Mouse (Mus musculus) liver, adult 2 months (tissue): Measurements from ENCODE around the gene Cuzd1. TPM values are rescaled to one million over a fixed set of nuclear protein-coding genes. Genes with fewer than 3 reads are reported as not detected.

Experiments used
- DNase-seq: peaks from one replicate; pipeline ENCODE4 v3.0.0-alpha.2; 2011; ENCODE audit warnings: low read depth, low spot score; ENCODE audit errors: extremely low read depth
- H3K27ac ChIP-seq: fragments of 200-500 bp; replicated peaks from 2 replicates; pipeline ENCODE4 v1.5.1; 2012; ENCODE audit warnings: low read depth, mild to moderate bottlenecking, control low read depth, inconsistent platforms, low read length; ENCODE audit not compliant: insufficient read depth
- H3K27me3 ChIP-seq: fragments of 200-500 bp; 2 replicates; pipeline ENCODE4 v1.6.1; 2012; ENCODE audit warnings: mild to moderate bottlenecking, moderate library complexity, low read length, inconsistent platforms; ENCODE audit not compliant: control insufficient read depth, insufficient read depth
- H3K36me3 ChIP-seq: fragments of 200-500 bp; 2 replicates; pipeline ENCODE4 v1.6.1; 2012; ENCODE audit warnings: low read length, inconsistent platforms; ENCODE audit not compliant: control insufficient read depth, insufficient read depth
- H3K4me1 ChIP-seq: fragments of 200-500 bp; 2 replicates; pipeline ENCODE4 v1.6.1; 2011; ENCODE audit warnings: low read length; ENCODE audit not compliant: control insufficient read depth, insufficient read depth
- H3K4me3 ChIP-seq: fragments of 200-500 bp; 2 replicates; pipeline ENCODE4 v1.5.1; 2011; ENCODE audit warnings: low read depth, mild to moderate bottlenecking, control low read depth, low read length, moderate library complexity; ENCODE audit not compliant: insufficient read depth
- H3K79me2 ChIP-seq: fragments of 200-500 bp; 2 replicates; pipeline ENCODE4 v1.6.1; 2012; ENCODE audit warnings: inconsistent platforms, mild to moderate bottlenecking, low read length, moderate library complexity; ENCODE audit not compliant: control insufficient read depth, insufficient read depth
- H3K9ac ChIP-seq: fragments of 200-500 bp; 2 replicates; pipeline ENCODE4 v1.6.1; 2012; ENCODE audit warnings: low read depth, mild to moderate bottlenecking, control low read depth, inconsistent platforms, low read length
- CTCF ChIP-seq: fragments of 200-500 bp; IDR thresholded peaks from 2 replicates; pipeline ENCODE4 v1.5.1; 2011; ENCODE audit warnings: low read depth, low read length, control low read depth
- POLR2A ChIP-seq: fragments of 200-500 bp; IDR thresholded peaks from 2 replicates; pipeline ENCODE4 v1.6.1; 2011; ENCODE audit warnings: low read length, control low read depth; ENCODE audit not compliant: insufficient read depth; ENCODE audit errors: extremely low read depth
- WGBS: fragments of 180-500 bp; shearing (Covaris S2); methylation state at CpG from one replicate; pipeline ENCODE4 v1.1.7; 2018; 5-methylcytosine and 5-hydroxymethylcytosine counted together
- polyA plus RNA-seq: library from polyadenylated mRNA; depleted of rRNA; stranded (reverse); fragments of >200 nt; gene quantifications from 2 replicates; pipeline ENCODE4 v1.2.3, GENCODE M21; 2012
- total RNA-seq: library from RNA; depleted of rRNA; stranded (reverse); fragments of >200 nt; gene quantifications from 2 replicates; pipeline ENCODE4 v1.2.3, GENCODE M21; 2014

Gene Cuzd1
- total and polyA plus RNA-seq, 2 experiments = 4.0 TPM; not detected in 1

DNA sequence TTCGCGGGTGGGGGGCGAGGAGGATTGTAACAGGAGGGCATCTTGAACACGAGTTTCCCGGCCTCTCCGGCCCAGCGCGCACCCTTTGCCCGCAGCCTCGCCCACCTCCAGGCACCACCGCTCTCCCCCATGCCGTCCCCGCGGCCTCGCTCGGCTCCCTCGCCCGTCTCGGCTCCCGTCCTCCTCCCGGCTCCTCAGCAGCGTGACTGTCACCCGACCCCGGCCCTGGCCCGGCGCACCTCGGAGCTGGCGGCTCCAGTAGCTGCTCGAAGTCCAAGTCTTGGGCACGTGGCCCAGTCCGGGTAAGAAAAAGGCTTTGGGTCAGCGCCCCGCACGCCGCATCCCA, 40.1 kb upstream of the Cuzd1 start:
- no peaks in the 10 kb centered on the region for H3K27me3 ChIP-seq
- H3K27ac ChIP-seq = peak overlapping the region; percentile 43
- peaks cover 7% of the 10 kb centered on the region for H3K4me1 ChIP-seq
- H3K4me3 ChIP-seq = peak overlapping the region; percentile 87
- no peaks in the 10 kb centered on the region for H3K79me2 ChIP-seq
- 0 out of 2 replicates have a peak, but pooled peaks have one; percentile 26 for TF ChIP-seq POLR2A
- TF ChIP-seq CTCF = no peak
- peak overlapping the region; percentile 95 for H3K9ac ChIP-seq
- peaks cover 7% of the 10 kb centered on the region; the same call in 1 of the 2 replicates for H3K36me3 ChIP-seq
- DNase-seq = no peak
- WGBS = under 1% methylated on average over 35 of the region's 35 CpGs

DNA sequence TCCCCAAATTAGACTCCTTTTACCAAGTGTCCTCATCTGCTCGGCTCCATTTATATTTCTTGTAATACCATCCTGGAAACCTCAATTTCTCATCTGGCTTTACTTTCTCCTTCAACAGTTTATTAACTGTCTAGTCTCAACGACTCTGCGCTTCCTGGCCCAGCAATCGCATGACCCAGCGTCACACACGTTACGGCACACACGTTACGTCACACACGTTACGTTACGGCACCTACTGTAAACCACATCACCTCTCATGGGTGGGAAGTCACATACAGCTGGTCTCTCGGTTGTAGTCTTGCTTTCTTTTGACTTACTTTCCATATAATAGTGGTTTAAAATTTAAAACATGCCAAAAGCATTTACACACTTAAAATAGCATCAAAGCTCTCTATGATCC, 34.0 kb upstream of the Cuzd1 start:
- Histone ChIP-seq H3K4me3 (no peak overlapping the region), H3K27ac (no peak overlapping the region), H3K27me3 (no peaks in the 10 kb centered on the region), H3K9ac (no peak overlapping the region), H3K4me1 (no peaks in the 10 kb centered on the region; the same call in 1 of the 2 replicates), H3K79me2 (no peaks in the 10 kb centered on the region), H3K36me3 (peaks cover 22% of the 10 kb centered on the region)
- 97% methylated on average over 13 of the region's 13 CpGs for WGBS
- no peak for DNase-seq
- TF ChIP-seq POLR2A = no peak
- no peak for TF ChIP-seq CTCF

DNA sequence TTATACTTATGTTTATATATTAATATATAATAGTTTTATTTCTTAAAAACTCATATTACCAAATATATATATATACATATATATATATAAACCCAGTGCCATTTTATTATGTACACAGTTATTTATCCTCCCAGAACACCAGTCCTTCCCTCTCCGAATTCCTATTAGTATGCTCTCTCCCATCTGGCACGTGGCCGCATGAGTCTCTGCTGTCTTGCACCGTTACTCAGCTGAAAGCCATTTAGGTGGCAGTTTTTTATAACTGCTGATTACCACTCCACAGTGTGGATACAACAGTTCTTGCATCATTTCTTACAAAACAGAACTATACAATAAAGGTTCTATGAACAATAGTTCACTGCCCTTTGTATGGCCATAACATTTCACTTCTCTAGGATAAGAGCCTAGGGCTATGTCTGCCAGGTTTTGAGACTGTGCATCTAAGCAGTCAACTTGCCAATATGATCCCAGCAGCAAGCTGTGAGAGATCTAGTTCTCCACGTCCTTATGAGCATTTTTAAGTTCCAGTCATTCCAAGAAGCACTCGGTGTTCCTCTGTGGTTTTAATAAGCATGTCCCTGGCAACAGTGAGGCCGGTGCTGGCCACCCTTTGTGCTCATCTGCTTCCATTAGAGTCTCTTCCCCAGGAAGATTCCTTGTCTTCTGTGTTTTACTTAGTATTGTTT, 23.9 kb upstream of the Cuzd1 start:
- Histone ChIP-seq H3K79me2 (no peaks in the 10 kb centered on the region), H3K9ac (no peak overlapping the region), H3K4me3 (no peak overlapping the region), H3K27me3 (no peaks in the 10 kb centered on the region), H3K36me3 (peaks cover 34% of the 10 kb centered on the region), H3K27ac (no peak overlapping the region), H3K4me1 (no peaks in the 10 kb centered on the region)
- TF ChIP-seq CTCF (no peak), POLR2A (no peak)
- no peak for DNase-seq
- 91% methylated on average over 7 of the region's 7 CpGs for WGBS

DNA sequence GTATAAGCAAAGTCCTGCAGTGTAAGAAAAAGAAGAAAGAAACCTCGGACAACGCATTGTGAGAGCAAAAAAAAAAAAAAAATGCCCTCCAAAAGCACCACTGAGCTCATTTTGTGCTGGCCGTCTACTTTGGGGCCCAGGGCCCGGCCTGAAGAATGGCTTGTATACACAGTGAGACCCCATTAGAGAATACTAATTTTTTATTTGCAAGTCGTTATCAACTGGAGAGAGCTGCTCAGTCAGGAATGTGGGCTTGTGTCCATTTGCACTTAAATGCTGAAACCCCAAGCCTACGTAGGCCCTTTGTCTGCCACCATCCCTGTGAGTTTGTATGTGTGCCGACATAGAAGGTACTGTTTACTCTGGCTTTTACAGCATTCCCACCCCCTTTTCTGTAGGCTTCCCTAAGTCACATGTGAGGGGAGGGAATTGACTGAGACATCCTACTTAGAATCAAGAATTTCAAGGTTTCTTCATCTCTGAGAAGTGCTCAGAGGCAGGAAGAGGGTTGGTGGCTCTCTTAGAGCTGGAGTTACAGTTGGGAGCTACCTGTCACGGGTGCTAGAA, 15.5 kb upstream of the Cuzd1 start:
- H3K4me1 ChIP-seq = no peaks in the 10 kb centered on the region
- no peaks in the 10 kb centered on the region for H3K27me3 ChIP-seq
- H3K4me3 ChIP-seq = no peak overlapping the region
- H3K9ac ChIP-seq = no peak overlapping the region
- peaks cover 10% of the 10 kb centered on the region for H3K36me3 ChIP-seq
- no peak for TF ChIP-seq CTCF
- TF ChIP-seq POLR2A = no peak
- no peaks in the 10 kb centered on the region for H3K79me2 ChIP-seq
- H3K27ac ChIP-seq = no peak overlapping the region
- WGBS = 75% methylated on average over 8 of the region's 8 CpGs
- no peak for DNase-seq

DNA sequence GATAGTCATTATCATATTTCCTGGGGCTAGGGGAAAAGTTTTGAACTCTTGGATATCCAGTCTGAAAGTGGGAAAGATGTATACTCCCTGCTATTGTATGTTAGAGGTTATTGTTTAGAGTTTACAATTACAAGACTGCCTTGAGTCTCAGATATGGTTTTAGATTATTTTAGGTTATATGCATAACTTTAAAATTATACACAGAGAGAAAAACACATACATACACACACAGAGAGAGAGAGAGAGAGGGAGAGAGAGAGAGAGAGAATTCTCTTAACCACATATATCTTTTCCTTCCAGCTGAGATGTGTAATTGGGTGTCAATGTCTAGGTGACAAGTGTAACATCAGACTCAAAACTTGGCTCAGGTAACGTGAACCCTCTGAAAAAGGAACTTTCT, 11.5 kb upstream of the Cuzd1 start, which contains the start of gene Fam24a:
TSS of gene Fam24a (plus strand) at position 301 of the 400 bp plus-strand sequence.
- no peak for TF ChIP-seq CTCF
- no peak for TF ChIP-seq POLR2A
- DNase-seq = no peak
- H3K79me2 ChIP-seq = no peaks in the 10 kb centered on the region
- no peak within 1 kb of the TSS for H3K27ac ChIP-seq
- no peak within 1 kb of the TSS for H3K4me3 ChIP-seq
- 50% methylated on average over 1 of the region's 1 CpGs for WGBS
- no peak within 1 kb of the TSS for H3K9ac ChIP-seq
- H3K36me3 ChIP-seq = 0 out of 2 replicates have a peak, but pooled peaks cover 1% of the 10 kb centered on the region
- H3K4me1 ChIP-seq = no peaks in the 10 kb centered on the region
- no peaks in the 10 kb centered on the region for H3K27me3 ChIP-seq

DNA sequence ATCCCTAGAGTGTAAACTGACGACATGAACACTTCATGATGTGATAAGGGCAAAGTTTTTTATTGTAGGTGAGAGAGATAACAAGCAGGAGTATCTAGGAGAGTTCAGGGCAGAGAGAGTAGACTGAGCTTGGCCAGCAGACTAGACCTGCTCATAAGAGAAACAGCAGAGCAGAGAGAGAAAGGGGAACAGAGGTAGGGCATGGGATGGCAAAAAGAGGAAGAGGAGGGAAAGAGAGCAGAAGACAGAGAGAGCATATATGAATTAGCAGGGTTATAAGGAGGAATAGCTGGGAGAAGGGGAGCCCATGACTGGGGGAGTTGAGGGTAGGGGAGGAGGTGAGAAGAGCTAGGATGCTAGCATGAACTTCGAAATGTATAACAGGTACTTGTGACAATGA, 9.6 kb upstream of the Cuzd1 start:
- no peaks in the 10 kb centered on the region for H3K27me3 ChIP-seq
- 59% methylated on average over 2 of the region's 2 CpGs for WGBS
- no peak overlapping the region for H3K27ac ChIP-seq
- no peak overlapping the region for H3K4me3 ChIP-seq
- H3K9ac ChIP-seq = no peak overlapping the region
- no peak for DNase-seq
- H3K4me1 ChIP-seq = no peaks in the 10 kb centered on the region
- TF ChIP-seq CTCF (no peak), POLR2A (no peak)
- H3K36me3 ChIP-seq = no peaks in the 10 kb centered on the region
- no peaks in the 10 kb centered on the region for H3K79me2 ChIP-seq
